In the genomic region with DNA sequence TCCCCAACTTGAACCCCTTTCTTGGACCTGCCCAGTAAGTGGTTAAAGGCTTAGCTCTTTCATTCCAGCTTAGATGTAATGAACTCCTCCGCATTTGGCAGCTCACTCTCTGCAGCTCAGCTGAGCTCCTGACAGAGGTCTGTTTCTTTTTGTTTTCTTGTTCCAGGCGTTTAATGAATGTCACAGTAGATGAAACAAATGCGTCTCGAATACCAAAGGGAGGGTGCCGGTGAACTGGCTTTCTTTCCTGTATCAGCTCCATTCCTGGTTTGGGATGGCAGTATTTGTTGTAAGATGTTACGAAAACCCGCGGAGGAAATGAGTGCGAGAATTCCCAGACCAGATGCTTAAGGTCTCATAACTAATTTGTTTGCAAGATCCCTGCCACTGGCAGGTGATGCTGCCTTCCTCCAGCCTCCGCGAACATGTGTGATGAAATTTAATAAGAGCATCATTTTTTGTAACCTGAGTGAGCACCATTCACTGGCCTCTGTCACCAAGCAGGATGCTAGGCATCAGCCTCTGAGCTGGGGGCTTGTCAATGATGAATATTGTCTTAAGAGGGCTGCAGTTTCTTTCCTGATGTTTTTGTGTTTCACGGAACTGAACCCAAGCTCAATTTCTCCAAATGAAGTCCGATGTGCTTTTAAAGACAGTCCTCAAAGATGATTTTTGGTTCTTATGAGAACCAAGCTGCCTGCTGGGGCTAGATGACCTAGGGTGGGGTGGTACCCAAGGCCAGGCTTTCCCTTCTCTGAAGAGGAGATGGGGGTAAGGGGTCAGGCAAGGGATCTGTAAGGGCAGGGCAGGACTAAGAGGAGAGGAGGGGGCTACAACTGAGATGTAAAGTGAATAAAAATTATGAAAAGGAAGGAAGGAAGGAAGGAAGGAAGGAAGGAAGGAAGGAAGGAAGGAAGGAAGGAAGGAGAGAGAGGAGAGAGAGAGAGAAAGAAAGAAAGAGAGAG, we compare ENCODE assay signal across 10 mouse cellular contexts.
DNase-seq lines count a peak whose midpoint lies in the region; ATAC-seq lines count a peak whose summit lies in the region.
"Had no signal": no experiment of that assay in that cellular context is flagged by ENCODE, and none has a peak within 500 bp of the region (broad histone marks: within the 10 kb centered on the region; RNA-seq: fewer than 3 reads in every experiment).

No protein-coding gene starts in this region.

- no peaks in the 10 kb centered on the region for H3K9me3 ChIP-seq in forebrain, embryonic 14.5 days (replicated peaks; ENCODE audit: control insufficient read depth, low read length)
- no peaks in the 10 kb centered on the region for H3K9me3 ChIP-seq in intestine, embryonic 15.5 days

- no peaks in the 10 kb centered on the region for H3K36me3 ChIP-seq in forebrain, embryonic 14.5 days (ENCODE audit: control insufficient read depth, insufficient read depth, low read length)
- no peaks in the 10 kb centered on the region for H3K36me3 ChIP-seq in intestine, embryonic 15.5 days

- H3K4me3 ChIP-seq in forebrain, embryonic 14.5 days (ENCODE audit: low read depth, low read length) = no peak overlapping the region; the same call in 1 of the 2 replicates
- no peak overlapping the region for H3K4me3 ChIP-seq in intestine, embryonic 15.5 days (replicated peaks)

- peak; percentile 68 for ATAC-seq in forebrain, embryonic 14.5 days
- ATAC-seq in intestine, embryonic 15.5 days = no peak

- no peaks in the 10 kb centered on the region for H3K27me3 ChIP-seq in forebrain, embryonic 14.5 days (replicated peaks; ENCODE audit: control insufficient read depth, insufficient read depth, low read length)
- no peaks in the 10 kb centered on the region for H3K27me3 ChIP-seq in intestine, embryonic 15.5 days (replicated peaks)

- peaks cover 9% of the 10 kb centered on the region for H3K4me1 ChIP-seq in forebrain, embryonic 14.5 days (ENCODE audit: control insufficient read depth, insufficient read depth, low read length)
- H3K4me1 ChIP-seq in intestine, embryonic 15.5 days (replicated peaks) = no peaks in the 10 kb centered on the region

- no peak overlapping the region for H3K27ac ChIP-seq in forebrain, embryonic 14.5 days (ENCODE audit: low read depth, low read length)
- H3K27ac ChIP-seq in intestine, embryonic 15.5 days = no peak overlapping the region

- peak; percentile 13 to 17 for DNase-seq in kidney, postnatal 4 days
- DNase-seq in kidney, postnatal 25 days = no peak
- DNase-seq in forebrain, embryonic 14.5 days (ENCODE audit: low spot score) = peak; percentile 77
- DNase-seq in layer of hippocampus, adult 9-11 months = peak; percentile 11
- DNase-seq in right cerebral cortex, adult 2 months (ENCODE audit: low spot score in 2 of 2) = peak; percentile 27 to 30
- DNase-seq in cerebellum, adult 18-20 months = no peak
- DNase-seq in kidney, adult 18-20 months = no peak
- DNase-seq: adrenal gland, postnatal 36 days; heart, postnatal 10 days had no signal

- peak overlapping the region; percentile 39 for H3K4me2 ChIP-seq in forebrain, embryonic 14.5 days (ENCODE audit: low read length)
- no peak overlapping the region for H3K4me2 ChIP-seq in intestine, embryonic 15.5 days (replicated peaks)

- 14% methylated on average over 13 of the region's 13 CpGs for WGBS in forebrain, embryonic 14.5 days
- WGBS in intestine, embryonic 15.5 days = 33% methylated on average over 13 of the region's 13 CpGs

- H3K9ac ChIP-seq in forebrain, embryonic 14.5 days (ENCODE audit: low read length) = 0 out of 2 replicates have a peak overlapping the region, but pooled peaks have one; percentile 17
- H3K9ac ChIP-seq in intestine, embryonic 15.5 days = no peak overlapping the region

Comparison
In these comparisons a context has a peak if more than half of its experiments do, and no peak if none do; other contexts are left out.
1. DNase-seq: peak in kidney, postnatal 4 days (2 of 2), forebrain, embryonic 14.5 days (single experiment), layer of hippocampus, adult 9-11 months (single experiment) and right cerebral cortex, adult 2 months (2 of 2); none in kidney, postnatal 25 days (0 of 2), cerebellum, adult 18-20 months (0 of 2) and kidney, adult 18-20 months (single experiment).